Mouse (Mus musculus) CD4-positive, CD25-positive, alpha-beta regulatory T cell, adult 2 months (primary cell): ENCODE measurements around the gene Rrnad1.
"Not testable (repeated sequence)": the region's sequence is repeated elsewhere in the genome, so short reads cannot be mapped to it uniquely, and the experiment has no call there.

Experiments
- DNase-seq: peaks from one replicate; pipeline ENCODE4 v3.0.0-alpha.2; 2012; ENCODE audit warnings: low read depth, low spot score

Rrnad1 gene

DNA sequence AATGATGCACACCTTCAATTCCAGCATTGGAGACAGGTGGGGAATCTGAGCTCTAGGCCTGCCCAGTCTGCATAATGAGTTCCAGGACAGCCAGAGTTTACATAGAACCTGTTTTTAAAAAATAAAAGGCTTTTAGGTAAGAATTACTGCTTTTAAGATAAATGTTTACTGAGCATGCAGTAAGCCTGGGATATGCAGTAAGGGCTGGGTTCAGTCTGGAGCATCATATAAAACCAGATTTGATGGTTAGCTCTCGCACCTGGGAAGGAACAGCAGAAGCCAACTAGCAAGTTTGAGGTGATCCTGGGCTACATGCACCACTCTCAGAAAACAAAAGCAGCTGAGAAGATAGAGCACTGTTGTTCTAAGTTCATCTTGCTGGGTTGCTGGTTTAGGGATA is 12.0 kb downstream of the Rrnad1 start:
- no peak for DNase-seq

DNA sequence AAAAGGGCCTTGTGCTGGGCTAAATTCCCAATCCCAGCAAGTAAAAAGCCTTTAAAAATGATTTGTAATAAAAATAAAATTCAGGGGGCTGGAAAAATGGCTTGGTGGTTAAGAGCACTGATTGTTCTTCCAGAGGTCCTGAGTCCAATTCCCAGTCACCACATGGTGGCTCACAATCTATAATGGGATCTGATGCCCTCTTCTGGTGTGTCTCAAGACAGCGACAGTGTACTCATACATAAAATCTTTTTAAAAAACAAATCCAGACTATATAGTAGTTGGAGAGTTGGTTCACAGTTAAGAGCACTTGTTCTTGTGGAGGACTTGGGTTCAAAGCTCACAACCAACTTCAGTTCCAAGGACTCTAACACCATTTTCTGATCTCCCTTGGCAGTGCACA is 13.5 kb downstream of the Rrnad1 start:
- no peak for DNase-seq

DNA sequence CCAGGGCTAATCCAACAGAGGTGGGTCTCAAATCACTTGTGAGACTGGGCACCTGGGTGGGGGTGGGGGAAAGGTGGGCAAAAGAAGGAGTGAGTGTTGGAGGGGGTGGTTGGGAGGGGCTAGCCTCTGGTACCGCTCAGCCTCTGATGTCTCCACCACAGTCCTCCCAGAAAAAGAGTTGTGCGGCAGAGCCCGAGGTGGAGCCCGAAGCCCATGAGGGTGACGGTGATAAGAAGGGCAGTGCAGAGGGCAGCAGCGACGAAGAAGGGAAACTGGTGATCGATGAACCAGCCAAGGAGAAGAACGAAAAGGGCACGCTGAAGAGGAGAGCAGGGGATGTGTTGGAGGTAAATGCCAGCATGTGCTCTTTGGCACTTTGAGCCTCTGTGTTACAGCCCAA is 16.6 kb downstream of the Rrnad1 start:
- no peak for DNase-seq

DNA sequence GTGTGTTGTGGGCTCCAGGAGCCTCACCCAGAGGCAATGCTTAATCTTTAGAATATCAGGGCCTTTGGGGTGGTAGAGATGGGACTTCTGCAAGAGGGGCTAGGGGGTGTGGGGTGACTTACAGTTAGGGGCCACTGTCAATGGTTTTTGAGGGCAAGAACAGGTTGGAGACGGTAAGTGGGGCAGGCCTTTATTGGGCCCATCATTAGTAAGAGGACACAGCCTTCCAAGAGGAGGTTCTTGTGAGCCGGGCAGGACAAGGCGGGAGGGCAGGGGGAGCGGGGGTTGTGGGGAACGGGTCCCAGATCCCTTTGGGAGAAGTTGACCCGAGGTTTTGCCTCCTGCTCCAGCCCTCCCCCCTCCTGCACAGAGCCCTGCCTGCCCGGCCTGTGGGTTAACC is 17.0 kb downstream of the Rrnad1 start:
- no peak for DNase-seq

DNA sequence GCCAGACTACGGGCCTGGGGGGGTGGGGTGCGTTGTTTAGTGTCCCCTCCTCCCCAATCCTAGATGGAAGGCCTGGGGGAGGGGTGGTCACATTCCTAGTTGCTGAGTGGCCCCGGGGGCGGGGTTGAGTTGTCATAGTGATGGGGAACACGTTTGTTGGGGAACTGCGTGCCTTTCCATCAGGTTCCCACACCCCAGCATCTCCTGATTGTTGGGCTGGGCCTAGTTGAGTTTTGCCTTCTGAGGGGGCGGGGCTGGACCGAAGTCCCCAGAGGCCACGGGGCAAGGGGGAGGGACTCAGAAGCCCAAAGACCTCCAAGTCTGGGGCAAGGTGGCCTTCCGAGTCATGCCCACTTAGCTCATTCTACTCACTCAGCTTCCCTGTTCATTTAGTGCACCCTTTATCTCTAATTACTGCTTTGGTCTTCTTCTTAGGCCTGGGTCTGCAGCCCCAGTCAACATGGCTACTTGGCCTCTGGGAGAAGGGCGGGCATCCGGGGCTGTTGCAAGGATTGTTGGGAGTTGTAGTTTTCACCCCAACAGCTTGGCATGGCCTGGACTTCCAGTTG is 19.9 kb downstream of the Rrnad1 start:
- DNase-seq: peak; percentile 48

DNA sequence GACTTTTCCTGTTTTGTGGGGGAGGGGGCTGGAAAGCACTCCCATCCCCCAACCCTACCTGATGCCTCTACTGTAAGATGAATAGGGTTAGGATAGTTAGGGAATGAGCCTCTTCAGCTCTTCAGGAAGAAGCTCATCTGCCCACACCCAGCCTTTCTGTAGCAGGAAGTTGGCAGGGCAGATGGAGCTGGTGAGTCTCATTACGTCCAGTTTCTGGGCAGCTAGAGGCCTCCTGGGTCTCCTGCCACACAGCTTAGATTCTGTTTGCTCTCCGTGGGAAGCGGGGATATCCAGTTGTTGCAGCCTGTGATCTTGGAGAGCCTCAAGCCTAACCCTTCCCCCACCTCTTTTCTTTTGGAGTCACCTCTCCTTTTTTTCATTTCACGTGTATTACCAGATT is 20.6 kb downstream of the Rrnad1 start:
- DNase-seq: no peak

DNA sequence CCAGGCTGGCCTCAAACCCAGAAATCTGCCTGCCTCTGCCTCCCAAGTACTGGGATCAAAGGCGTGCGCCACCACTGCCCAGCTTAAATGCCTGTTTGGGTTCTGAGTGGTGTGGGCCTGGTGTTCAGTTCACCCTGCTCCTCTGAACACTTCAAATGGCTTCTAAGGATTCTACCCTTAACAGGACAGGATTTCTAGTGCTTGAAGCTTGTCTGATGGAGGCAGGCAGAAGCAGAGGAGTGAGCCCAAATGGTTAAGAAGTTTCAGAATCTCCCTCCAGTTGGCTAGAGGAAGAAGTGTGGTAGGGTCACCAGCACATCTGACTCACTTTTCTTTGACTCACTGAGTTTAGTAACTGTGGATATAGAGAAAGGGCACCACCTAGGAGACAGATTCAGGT is 21.1 kb downstream of the Rrnad1 start:
- DNase-seq: no peak

DNA sequence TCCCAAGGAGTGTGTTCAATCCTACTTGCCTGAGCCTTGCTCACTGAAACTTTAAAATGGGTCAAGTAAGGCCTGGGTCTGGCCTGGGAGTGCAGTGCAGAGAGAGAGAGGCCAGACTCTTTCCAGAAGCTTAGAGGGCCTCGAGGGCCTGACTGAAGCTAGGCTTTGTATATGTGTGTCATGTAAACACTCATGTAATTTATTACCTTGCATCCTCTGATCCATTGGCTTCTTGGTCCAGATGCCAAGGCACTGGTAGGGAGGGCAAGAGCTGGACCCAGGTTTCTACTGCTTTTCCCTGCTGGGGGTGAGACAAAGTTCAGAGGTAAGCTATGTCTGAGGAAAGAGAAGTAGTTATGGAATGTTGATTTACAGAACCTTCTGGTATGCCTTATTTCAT is 22.6 kb downstream of the Rrnad1 start:
- DNase-seq: no peak

DNA sequence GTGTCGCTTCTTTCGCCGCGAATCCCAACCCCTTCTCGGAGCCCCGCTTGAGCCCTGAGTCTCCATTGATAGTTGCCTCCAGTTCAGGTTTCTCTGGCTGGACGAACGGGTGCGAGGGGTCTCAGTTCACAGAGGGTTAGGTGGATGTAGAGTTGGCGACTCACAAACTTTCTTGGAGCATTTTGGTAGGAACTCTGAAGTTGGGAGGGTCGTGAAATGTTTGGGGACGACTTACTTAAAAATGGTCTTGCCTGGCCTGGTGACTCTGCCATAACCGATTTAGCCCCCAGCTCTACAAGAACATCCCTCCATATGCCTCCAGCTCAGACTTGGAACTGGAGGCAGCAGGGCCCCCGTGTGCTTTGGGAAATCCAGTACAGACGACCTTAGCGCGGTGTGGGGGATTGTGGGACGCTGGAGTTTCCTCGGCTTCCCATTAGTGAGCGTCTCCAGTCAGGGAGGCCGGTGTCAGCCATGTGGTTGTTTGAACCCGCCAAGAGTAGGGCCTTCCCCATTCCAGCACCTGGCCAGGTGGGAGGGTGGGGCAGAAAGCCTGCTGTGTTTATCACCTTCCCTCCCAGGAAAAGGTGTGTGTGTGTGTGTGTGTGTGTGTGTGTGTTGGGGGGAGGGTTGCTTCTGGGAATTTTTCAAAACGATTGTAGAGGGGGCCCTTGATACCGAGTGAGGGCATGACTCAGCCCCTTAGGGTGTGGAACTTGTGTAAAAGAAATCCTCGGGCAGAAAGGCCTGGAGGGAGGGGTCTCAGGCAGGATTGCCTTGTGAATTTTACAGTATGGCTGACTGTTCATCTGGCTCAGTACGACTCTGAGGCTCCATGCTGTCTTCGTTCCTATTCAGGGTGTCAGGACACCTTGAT is 23.3 kb downstream of the Rrnad1 start:
- peak; percentile 39 for DNase-seq

DNA sequence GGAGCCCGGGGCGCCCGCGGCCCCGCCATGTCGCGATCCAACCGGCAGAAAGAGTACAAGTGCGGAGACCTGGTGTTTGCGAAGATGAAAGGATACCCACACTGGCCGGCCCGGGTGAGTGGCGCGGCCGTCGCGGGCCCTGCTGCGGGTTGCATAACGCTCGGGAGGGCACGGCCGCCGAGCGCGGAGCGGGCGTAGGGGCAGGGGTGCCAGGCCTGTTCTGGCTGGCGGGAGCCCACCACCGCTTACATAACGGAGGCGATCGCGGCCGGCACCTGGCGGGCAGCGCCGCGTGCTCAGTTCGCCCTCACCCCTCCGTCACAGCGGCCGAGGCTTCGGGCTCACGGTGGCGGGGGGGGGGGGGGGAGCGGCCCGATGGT is 23.9 kb downstream of the Rrnad1 start:
- DNase-seq: no peak

DNA sequence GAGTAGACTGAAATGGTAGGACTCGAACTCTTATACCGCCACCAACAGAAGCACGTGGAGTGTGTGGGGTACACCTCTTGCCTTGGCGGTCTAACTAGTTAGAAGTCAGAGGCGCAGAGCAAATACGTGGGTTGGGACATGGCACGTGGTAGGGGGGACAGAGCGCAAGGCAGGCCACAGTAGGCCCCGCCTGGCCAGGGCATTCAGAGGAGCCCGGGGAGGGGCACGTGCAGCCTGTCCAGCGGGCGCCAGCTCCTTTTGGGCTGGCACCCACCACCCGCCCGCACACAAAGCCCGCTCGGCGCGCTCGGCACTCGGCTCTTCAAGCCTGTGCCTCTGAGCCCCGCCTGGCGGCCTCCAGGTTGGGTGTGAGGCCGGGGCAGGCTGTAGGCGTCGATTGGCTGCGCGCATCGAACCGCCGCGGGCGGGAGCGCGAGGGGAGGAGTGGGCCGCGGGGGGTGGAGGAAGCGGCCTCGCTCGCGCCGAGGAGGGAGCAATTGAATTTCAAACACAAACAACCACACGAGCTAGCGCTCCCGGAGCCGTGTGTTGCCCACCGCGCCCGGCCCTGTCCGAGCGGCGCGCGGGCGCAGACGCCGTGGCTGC is 24.5 kb downstream of the Rrnad1 start, which contains the start of gene Hdgf:
TSS of gene Hdgf (plus strand) at position 442 of the 606 bp plus-strand sequence.
- DNase-seq: peak; percentile 97

DNA sequence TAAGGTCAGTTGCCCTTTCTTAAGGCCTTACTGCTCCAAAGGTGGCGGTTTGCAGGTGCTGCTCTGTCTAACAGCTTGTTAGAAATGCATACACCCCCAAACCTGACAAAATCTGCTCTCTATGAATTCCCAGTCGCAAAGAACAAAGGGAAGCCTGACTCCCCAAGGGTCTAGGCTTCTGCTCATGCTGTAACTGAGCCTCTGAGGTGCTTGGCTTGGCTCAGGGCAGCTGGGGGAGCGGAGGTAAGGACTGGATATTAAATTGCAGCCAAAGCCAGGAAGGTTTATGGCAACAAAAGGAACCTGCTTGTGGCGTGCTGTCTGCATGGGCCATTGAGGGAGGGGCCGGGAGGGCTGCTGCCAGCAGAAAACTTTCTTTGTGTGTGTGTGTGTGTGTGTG is 26.7 kb downstream of the Rrnad1 start:
- DNase-seq: no peak

DNA sequence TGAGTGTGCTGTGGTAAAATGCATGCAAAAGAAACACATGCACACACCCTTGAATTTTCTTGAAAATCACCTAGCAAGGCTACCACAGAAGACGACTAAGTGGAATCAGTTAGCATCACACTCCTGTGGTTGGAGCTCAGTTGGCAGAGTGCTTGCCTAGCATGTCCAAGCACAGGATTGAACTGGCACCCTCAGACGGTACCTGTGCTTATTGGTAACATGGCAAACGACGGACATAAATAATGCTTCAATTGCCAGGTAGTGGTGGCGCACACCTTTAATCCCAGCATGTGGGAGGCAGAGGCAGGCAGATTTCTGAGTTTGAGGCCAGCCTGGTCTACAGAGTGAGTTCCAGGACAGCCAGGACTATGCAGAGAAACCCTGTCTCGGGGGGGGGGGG is 28.6 kb downstream of the Rrnad1 start:
- DNase-seq: not testable (repeated sequence)

DNA sequence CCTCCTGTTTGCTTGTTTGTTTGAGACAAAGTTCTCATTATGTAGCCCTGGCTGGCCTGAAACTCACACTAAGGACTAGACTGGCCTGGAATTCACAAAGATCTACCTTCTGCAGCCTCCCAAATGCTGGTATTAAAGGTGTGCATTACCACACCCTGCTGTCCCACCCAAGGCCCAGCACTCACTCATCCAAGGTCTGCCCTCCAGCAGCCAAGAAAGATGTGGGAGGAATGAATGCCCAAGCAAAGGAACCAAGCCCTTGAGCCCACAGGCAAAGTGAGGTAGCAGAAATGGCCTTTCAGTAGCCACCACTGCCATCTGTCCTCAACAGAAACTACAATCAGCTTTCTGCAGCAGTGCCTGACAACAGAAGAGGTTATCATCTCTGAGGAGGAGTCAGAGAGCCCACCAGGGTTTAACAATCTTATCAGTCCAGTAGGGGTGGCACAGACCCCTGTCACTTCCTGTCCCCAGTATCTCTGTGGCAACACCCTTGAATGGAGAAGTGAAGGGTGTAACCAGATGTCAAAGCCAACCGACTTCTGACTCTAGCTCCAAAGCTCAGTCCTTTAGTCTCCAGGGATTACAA is 29.4 kb downstream of the Rrnad1 start:
- no peak for DNase-seq

DNA sequence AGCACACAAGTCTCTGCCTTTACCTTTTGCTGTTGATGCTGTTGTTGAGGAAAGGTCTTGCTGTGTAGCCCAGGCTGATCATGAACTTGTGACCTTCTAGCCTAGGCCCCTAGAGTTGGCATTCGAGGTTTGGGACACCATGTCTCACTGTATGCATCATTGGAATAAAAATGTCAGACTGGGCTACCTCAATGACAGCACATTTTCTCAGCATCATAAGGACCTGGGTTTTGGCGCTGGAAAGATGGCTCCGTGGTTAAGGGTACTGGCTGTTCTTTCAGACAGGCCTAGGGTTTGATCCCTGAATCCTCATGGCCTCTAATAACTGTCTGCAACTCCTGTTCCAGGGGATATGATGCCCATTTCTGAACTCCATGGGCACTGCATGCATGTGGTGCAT is 30.7 kb downstream of the Rrnad1 start:
- DNase-seq: no peak

DNA sequence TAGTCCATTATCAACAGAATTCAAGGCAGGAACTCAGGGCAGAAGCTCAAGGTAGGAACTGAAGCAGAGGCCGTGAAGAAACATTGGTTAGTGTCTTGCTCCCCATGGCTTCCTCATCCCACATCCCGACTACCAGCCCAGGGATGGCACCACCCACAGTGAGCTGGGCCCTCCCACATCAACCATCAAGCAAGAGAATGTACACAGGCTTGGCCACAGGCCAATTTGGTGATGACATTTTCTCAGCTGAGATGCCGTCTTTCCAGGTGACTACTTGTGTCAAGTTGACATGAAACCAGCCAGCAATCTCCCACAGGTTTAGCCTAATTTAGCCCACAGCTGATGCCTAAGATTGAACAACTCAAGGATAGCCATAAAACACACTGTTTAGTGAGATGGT is 31.3 kb downstream of the Rrnad1 start:
- DNase-seq: no peak

DNA sequence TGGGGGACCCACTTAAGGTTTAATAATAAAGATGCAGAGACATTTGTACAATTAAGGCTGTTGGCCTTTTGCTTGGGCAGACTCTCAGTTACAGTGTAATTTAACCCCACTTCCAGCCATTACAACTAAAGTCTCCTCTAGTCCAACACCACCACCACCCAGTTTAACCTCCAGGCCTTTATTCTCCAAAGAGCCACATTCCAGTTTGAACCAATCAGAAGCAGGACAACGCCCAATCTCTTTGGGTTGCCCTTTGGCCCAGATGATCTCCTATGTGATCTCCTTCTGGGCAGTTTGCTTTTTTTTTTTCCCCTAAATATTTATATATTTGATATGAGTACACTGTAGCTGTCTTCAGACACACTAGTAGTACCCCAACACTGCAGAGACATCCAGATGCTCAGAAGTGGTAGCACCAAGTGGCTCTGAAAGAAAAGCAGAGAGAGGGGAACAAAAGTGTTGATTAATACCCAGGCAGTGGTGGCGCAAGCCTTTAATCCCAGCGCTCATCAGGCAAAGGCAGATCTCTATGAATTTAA is 37.1 kb downstream of the Rrnad1 start:
- no peak for DNase-seq

DNA sequence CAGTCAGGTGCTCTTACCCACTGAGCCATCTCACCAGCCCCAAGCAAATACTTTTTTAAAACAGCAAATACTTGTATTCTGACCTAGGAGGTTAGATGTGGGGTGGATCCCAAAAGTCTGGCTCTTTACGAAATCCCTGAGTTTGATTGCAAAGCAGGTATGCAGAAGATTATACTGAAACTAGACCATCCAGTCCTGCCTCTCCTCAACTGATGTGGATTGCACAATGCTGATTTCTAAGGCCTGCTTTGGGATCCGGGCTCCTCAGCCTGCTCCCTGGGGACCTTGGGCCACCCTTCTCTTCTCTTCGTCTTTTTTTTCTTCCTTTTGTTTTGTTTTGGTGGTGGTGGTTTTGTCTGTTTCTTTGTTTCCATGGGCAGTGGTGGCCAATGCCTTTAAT is 39.0 kb downstream of the Rrnad1 start:
- no peak for DNase-seq

DNA sequence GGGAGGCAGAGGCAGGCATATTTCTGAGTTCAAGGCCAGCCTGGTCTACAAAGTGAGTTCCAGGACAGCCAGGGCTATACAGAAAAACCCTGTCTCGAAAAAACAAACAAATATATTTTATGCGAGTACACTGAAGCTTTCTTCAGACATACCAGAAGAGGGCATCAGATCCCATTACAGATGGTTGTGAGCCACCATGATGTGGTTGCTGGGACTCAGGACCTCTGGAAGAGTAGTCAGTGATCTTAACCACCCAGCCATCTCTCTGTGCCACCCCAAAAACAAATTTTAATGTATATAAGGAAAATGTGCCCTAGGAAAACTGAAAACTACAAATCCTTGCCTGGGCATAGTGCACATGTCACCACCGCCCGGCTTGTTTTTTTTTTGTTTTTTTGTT is 43.1 kb downstream of the Rrnad1 start:
- DNase-seq: not testable (repeated sequence)

DNA sequence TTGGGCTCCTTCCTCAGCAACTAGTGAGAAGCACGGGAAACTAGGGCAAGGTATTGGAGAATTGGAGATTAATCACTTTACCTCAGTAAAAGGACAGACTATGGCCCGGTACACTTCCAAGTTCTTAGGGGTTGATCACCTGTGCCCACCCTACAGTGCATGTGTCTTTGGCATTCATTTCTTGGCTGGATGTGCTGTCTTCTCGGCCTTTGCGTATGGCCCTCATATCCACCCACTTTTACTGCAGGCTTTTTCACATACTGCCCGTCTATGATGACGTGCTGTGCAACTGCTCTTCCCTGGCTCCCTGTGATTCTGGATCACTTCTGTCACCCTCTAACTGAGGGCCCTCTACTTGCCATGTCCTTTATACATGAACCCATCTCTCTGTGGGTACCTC is 44.1 kb downstream of the Rrnad1 start:
- no peak for DNase-seq

DNA sequence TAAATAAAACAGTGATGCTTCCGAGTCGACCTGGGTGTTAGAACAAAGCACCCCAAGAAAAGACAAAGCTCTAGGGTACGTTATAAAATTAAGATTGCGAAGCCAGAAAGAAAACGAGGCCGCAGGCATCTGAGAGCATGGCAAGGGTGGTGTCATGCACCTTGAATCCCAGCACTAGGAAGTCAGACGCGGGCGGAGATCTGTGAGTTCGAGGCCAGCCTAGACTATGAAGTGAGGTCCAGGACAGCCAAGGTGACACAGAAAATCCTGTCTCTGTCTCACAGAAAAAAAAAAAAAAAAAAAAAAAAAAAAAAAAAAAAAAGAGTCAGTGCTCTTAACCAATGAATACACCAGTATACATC is 44.5 kb downstream of the Rrnad1 start:
- DNase-seq: no peak

DNA sequence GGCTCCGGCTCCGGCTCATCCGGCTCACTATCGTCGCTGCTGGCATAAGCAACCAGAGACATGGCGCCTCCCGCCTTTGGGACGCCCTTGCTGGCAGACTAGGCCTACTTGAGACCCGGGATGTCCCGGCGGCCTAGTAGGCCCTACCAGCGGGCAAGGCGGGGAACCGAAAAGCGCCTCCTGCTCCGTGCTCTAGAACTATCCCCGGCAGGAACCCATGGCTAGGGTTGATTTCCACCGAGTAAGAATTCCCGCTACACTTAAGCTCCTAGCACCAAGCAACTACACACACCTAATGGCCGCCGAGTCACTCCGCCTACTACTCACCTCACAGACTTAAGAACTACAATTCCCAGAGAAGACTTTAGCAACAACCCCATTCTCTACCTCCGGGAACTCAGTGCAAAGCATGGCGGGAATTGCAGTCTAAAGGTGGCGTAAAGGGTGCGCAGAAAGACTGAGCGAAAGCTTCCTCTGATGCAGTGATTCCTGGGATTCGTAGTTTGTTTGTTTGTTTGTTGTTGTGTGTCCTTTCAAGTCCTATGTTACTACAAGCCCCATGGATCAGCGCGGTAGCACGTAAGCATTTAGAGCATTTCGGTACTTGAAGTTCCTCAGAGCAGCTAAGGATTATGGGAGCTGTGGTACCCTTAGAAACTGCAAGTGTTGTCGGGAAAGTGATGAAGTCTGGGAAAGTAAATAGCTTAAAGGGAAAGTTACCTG is 45.1 kb downstream of the Rrnad1 start, which contains the start of gene Prcc:
TSS of gene Prcc (minus strand) at position 328 of the 723 bp plus-strand sequence.
- DNase-seq: peak; percentile 98
